Mouse (Mus musculus): ENCODE measurements around the gene Ogfrl1.

DNA sequence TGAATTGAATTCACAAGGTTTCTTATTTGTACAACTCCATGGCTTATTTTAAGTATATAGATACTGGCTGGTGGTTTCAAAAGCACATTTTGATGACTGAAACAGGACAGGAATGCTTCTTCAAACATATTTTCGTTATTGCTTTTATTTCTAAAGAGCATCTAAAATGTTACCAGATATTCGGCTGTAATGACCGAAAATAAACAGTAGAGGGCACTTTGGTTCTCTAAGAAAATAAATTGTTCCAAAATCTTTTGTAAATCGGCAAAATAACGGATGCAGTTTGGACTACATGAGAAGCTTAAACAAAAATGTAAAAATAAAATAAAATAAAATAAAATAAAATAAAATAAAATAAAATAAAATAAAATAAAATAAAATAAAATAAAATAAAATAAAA, 73.3 kb downstream of the Ogfrl1 start:
- TF ChIP-seq EP300 (IDR thresholded peaks at IDR 0.05; ENCODE audit: insufficient read depth, low read depth, low read length) = no peak
- TF ChIP-seq CTCF (IDR thresholded peaks at IDR 0.05; ENCODE audit: low read depth, low read length) = no peak
